Mouse (Mus musculus): ENCODE results near the gene Fam160a1.

- no peak for TF ChIP-seq EP300 (IDR thresholded peaks at IDR 0.05; ENCODE audit: low read depth)
- no peak for TF ChIP-seq CTCF (IDR thresholded peaks at IDR 0.05; ENCODE audit: low read depth)
Observed at GRCm38 (mm10) chr3:85629895-85630510, 187.1 kb downstream of the Fam160a1 start.
